Mouse (Mus musculus): ENCODE measurements at regions not wholly inside any gene's neighbourhood (a gene's known extent, or its start where the extent isn't known, plus 50 kb on each side); places are given as distances from the start of the nearest gene placed in this dataset.

DNA sequence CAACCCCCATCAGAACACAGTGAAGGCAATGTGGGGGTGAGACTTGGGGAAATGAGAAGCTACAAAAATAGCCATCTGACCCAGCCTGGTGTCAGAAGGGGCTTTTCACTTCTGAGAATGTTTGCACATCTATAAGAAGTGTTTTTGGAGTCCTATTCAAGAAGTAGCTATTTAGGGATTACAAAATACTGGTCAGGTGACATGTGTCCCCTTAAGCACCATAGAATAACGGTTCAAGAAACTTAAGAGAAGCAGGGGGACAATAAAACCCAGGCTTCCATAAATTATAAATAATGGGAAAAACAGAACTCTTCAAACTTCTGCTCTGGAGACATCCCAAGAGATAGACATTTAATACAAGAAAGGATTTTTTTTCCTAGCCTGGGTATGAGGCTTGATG, 411.5 kb downstream of the Rab28 start:
- Histone ChIP-seq H3K27me3 (ENCODE audit: control insufficient read depth, insufficient read depth, low read length) (no peaks in the 10 kb centered on the region), H3K4me1 (ENCODE audit: control insufficient read depth, insufficient read depth, low read length) (no peaks in the 10 kb centered on the region), H3K27ac (ENCODE audit: insufficient read depth, low read length) (no peak overlapping the region), H3K4me3 (replicated peaks; ENCODE audit: insufficient read depth, low read depth, low read length) (no peak overlapping the region)
- DNase-seq = no peak
- 90% methylated on average over 1 of the region's 1 CpGs for WGBS
- TF ChIP-seq POLR2A (IDR thresholded peaks at IDR 0.05; ENCODE audit: borderline replicate concordance, insufficient read depth, low read length) = no peak
- no peak for TF ChIP-seq CTCF (IDR thresholded peaks at IDR 0.05; ENCODE audit: borderline replicate concordance, insufficient read depth, low read depth, low read length)

DNA sequence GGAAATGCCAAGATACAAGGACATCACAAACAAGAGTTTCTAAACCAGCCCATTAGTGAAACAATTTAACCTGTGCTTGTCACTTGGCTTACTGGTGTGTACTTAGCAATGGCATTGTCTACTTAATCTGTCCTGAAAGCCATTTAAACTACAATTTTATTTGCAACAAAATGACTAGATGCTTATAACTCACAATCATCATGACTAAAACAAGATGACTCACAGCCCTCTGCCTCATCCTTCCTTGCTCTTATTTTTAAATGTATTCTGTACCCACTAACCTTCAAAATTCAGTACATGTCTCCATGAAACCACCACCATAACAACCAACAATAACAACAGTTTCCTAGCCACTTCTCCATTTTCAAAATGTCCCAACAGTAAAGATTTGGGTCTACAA, 441.2 kb downstream of the Rab28 start:
- DNase-seq = no peak
- Histone ChIP-seq H3K4me1 (ENCODE audit: control insufficient read depth, insufficient read depth, low read length) (no peaks in the 10 kb centered on the region), H3K27ac (ENCODE audit: insufficient read depth, low read length) (no peak overlapping the region), H3K27me3 (ENCODE audit: control insufficient read depth, insufficient read depth, low read length) (no peaks in the 10 kb centered on the region), H3K4me3 (replicated peaks; ENCODE audit: insufficient read depth, low read depth, low read length) (no peak overlapping the region)
- TF ChIP-seq CTCF (IDR thresholded peaks at IDR 0.05; ENCODE audit: borderline replicate concordance, insufficient read depth, low read depth, low read length) (no peak), POLR2A (IDR thresholded peaks at IDR 0.05; ENCODE audit: borderline replicate concordance, insufficient read depth, low read length) (no peak)

- WGBS = 23% methylated on average over 2 of the region's 2 CpGs
- TF ChIP-seq CTCF (IDR thresholded peaks at IDR 0.05; ENCODE audit: borderline replicate concordance, insufficient read depth, low read depth, low read length) = no peak
- no peak for TF ChIP-seq POLR2A (IDR thresholded peaks at IDR 0.05; ENCODE audit: borderline replicate concordance, insufficient read depth, low read length)
- H3K4me1 ChIP-seq (ENCODE audit: control insufficient read depth, insufficient read depth, low read length) = no peaks in the 10 kb centered on the region
- H3K27me3 ChIP-seq (ENCODE audit: control insufficient read depth, insufficient read depth, low read length) = no peaks in the 10 kb centered on the region
- no peak overlapping the region for H3K27ac ChIP-seq (ENCODE audit: insufficient read depth, low read length)
- DNase-seq = peak in 1 of 2 experiments; percentile 7
- H3K4me3 ChIP-seq (replicated peaks; ENCODE audit: insufficient read depth, low read depth, low read length) = no peak overlapping the region
Observed at GRCm38 (mm10) chr5:41266317-41266716, 441.6 kb downstream of the Rab28 start.

DNA sequence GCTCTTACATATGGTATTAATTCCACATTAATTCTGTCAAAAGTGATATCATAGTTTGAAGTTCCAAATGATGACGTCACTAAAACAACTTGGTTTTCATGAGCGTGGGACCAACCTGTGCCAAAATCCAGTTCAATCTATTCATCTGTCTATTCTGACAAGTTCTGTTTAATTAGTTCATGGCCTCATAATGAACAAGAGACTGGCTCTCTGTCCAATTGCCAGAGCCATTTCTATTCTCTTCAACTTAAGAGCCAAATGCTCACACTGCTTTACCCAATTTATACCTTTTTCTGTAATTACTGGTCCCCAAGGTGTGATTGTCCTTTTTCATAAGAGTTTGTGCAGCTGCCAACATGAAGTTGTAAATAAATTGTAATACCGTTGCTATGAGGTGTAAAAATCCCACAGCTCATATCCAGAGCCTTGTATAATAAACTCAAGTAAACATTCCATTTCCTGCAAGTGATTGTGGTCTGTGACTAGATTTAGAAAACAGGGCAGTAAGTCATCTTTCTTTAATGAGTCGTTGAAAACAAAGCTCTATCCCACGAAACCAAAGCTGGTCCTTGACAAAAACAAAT, 446.2 kb downstream of the Rab28 start:
- WGBS = 71% methylated on average over 5 of the region's 5 CpGs
- DNase-seq = no peak
- Histone ChIP-seq H3K4me3 (replicated peaks; ENCODE audit: insufficient read depth, low read depth, low read length) (no peak overlapping the region), H3K27me3 (ENCODE audit: control insufficient read depth, insufficient read depth, low read length) (no peaks in the 10 kb centered on the region), H3K4me1 (ENCODE audit: control insufficient read depth, insufficient read depth, low read length) (no peaks in the 10 kb centered on the region), H3K27ac (ENCODE audit: insufficient read depth, low read length) (no peak overlapping the region)
- TF ChIP-seq POLR2A (IDR thresholded peaks at IDR 0.05; ENCODE audit: borderline replicate concordance, insufficient read depth, low read length) (no peak), CTCF (IDR thresholded peaks at IDR 0.05; ENCODE audit: borderline replicate concordance, insufficient read depth, low read depth, low read length) (no peak)

Measured in cerebellum, adult 2 months (tissue).